Mouse (Mus musculus) thymus, postnatal 25 days (tissue): ENCODE results near the gene Ehd2.

Experiments
- DNase-seq: peaks from one replicate; pipeline ENCODE4 v3.0.0; 2022

Ehd2 gene

DNA sequence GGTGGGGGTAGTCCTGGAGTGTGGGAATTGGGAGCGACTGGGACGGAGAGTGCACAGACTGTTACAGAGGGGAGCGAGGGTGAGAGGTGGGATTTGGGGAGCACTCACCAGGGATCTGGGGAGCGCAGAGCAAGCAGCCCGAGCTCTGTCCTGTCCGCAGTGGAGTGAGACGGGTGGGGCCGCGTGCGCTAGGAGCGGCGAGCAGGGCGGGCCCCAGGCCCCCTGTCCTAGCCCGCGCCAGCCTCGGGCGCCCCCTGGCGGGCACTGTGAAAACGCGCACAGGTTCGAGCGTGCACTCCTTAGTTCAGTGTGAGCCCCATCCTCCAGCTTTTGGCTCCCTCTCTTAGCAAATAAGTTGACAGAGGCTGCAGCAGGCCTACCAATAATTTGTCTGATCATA is at the start of gene Ehd2:
Gene Ehd2 (minus strand): TSS at position 256 of the 400 bp plus-strand sequence.
- peak; percentile 57 for DNase-seq

- no peak for DNase-seq
Observed at GRCm38 (mm10) chr7:16015384-16015783, 48.0 kb upstream of the Ehd2 start.

DNA sequence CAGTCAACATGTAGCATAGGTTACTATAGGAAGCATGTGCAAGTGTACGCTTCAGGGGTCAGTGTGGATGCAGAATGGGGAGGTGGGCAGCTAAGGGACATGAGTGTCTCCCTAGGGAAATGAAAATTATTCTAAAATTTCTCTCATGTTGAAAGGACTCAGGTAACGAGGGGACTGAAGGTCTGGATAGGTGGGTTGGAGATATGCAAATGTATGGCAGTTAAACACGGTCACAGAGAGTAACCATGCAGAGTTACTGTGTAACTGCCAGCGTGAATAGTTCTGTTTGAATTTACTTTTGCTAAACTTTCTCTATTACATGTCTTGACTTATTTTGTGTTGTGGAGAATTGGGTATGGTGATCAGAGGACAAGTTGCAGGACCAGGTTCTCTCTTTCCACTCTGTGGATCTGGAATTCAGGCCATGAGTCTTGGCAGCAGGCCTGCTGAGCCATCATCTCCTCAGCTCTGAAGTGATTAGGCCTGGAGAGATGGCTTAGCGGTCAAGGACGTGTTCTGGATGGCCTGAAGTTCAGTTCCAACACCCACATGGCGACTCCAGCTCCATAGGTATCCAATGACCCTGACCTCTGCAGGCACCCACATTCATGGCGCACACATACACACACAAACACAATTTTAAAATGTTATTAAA is 47.3 kb upstream of the Ehd2 start:
- no peak for DNase-seq

DNA sequence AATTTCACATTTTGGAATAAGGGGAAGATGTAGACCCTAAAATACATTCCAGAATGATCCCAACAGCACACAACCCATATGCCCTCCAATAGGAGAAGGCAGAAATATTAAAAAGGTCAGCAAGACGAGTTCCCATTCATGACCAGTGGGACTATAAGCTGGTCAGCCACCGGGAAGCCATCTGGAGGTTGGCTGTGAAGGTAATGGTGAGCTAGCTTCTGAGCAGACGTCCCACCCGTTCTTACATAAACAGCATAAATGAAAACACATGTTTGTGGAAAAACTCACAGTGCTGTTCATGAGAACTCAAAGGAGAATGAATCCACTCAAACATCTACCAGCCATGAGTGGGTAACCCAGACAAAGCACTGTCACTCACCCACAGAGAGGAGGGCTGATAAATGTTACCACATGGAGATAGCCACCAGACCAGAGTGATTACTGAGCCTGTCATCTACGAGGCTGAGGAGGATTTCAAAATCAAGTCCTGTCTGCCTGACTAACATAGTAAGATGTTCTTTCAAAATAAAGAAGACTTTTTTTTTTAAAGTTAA is 46.4 kb upstream of the Ehd2 start:
- DNase-seq, result no peak

DNA sequence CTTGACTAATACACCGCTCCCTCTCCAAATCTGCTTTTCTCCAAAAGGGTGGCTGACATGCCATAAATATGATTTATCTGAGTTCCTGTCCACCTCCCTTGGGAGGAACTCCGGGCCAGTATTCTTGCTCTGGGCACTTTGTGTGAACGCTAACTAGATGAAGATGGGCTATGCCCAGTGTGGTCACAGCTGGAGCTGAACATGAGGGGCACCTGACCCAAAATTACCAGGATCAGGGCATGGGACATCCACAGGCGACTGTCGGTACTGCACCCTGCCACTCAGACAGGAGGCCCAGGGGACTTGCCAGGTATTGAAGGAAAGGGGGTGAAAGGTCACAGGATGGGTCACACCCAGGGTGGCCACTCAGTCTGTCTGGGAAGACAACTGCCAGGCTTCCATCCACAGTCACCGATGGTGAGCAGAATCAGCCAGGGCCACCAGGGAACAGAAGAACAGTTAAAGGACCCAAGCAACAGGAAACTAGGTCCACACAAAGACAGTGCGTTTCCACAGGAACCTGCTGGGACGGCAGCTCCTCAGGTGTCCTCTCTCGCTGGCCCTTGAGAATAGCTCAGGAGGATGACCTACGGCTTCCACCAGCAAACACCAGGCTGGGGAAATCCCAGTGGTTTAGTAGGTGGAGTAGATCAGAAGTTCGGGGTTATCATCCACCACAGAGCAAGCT is 45.4 kb upstream of the Ehd2 start:
- peak; percentile 49 for DNase-seq

GRCm38 (mm10) chr7:16011418-16012085 is 44.2 kb upstream of the Ehd2 start:
- peak; percentile 18 for DNase-seq

- no peak for DNase-seq
Observed at GRCm38 (mm10) chr7:16010649-16011048, 43.3 kb upstream of the Ehd2 start.

DNA sequence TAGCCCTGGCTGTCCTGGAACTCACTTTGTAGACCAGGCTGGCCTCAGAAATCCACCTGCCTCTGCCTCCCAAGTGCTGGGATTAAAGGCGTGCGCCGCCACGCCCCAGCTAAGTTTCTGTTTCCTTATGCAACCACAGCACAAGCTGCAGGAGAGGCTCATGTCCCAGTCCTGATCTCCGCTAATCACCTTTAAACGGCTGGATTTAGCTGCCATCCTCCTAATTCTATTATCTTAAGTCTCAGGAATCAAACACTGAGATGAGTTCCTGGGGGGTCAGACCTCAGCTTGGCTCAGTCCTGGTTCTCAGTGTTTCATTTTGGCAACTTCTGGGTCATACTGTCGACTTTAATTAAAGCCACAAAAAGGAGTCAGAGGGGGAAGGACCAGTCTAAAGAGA is 42.3 kb upstream of the Ehd2 start:
- DNase-seq, result no peak

GRCm38 (mm10) chr7:16005020-16005419 is 37.7 kb upstream of the Ehd2 start:
- DNase-seq, result no peak

DNA sequence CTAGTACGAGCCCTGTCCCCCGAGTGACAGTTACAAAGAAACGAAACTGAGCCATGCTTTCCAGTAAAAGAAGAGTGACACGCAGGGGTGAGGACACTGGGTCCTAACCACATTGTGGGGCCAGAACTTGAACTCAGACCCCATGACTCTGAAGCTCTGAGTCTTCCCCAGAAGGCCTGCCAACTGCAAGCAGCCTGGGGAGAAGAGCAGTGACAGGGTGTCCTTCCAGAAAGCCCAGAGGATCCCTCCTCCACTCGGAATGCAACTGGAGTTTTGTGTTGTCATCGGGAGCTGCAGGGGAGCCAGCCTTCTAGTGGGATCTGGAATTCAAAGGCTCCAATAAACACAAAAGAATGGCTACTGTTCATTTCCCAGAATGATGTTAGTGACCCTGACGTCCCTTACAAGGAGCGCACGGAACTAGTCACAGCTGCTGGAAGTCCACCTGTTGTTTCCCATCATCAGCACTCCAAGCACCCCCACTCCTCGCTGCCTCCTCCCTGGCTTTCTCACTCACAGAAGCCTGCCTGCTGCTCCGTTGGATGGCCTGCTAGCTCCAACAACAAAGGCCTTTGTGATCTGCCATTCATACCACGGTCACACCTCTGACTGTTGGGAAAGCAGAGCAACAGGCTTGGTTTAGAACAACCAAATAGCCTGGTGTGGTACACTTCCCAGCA is 37.0 kb upstream of the Ehd2 start:
- no peak for DNase-seq

DNA sequence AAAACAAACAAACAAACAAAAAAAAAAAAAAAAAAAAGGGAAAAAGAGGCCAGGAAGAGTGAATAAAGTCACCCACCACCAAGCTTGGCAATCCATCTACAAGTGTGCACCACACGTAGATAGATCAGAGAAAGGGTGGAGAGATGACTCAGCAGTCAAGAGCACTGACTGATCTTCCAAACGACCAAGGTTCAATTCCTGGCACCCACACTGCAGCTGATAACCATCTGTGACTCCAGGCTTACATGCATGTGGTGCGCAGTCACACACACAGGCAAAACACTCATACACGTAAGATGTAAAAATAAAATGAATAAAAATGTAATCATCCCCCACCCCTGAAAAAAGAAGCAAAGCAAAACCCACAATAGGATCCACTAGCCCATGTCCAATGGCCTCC is 35.7 kb upstream of the Ehd2 start:
- DNase-seq, result no peak

DNA sequence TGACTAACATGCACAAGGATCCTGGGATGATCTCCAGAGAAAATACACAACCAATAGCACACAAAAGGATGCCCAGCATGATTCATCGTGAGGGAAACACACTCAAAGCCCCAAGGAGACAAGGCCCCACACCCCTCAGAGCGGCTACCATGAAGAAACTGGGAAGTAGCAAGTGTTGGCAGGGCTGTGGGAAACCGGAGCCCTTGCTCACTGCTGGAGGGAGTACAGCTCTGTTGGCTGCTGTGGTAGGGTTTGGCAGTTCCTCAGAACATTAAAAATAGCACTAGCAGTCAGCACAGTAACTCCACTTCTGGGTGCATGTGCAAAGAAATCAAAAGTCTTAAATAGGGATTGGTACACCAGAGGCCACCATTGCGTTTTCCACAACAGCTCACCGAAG is 34.8 kb upstream of the Ehd2 start:
- peak; percentile 30 for DNase-seq

- DNase-seq, result no peak
Observed at GRCm38 (mm10) chr7:16001691-16002090, 34.3 kb upstream of the Ehd2 start.

DNA sequence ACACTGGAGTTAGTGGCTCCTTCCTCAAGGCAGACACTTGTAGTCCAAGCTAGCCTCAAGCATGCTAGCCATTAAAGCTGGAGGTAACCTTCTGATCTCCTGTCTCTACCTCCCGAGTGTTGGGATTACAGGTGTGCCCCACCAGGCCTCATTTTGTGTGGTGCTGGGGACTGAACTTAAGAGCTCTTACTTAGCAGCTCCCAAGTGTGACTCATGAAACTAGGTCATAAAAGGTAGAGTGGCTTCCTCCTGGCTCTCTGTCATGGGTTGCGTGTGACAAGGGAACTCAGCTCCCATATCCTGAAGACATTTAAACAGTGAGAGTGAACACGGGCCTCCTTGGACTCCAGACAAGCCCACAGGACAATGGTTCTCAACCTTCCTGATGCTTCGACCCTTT is 26.4 kb upstream of the Ehd2 start:
- no peak for DNase-seq

- DNase-seq, result no peak
Observed at GRCm38 (mm10) chr7:15993152-15993551, 25.8 kb upstream of the Ehd2 start.

DNA sequence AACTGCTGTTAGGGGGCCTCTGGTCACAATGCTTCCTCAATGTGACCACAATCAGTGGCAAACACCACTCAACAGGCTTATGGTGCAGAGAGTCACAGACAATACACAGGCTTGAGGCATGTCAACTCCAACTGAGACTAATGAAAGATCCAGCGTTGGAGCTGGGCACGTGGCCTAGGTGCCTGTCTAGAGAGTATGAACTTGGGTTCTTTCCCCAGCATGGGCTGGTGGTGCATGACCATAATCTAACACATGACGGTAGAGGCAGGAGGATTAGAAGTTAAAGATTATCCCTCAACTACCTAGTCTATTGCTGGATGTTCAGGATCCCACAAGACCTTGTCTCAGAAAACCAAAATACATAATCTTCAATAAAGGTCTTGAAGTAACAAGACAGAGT is 24.4 kb upstream of the Ehd2 start:
- DNase-seq, result no peak

- DNase-seq, result no peak
Observed at GRCm38 (mm10) chr7:15987661-15988356, 20.4 kb upstream of the Ehd2 start.

- peak; percentile 45 for DNase-seq
Observed at GRCm38 (mm10) chr7:15982729-15983407, 15.5 kb upstream of the Ehd2 start.

DNA sequence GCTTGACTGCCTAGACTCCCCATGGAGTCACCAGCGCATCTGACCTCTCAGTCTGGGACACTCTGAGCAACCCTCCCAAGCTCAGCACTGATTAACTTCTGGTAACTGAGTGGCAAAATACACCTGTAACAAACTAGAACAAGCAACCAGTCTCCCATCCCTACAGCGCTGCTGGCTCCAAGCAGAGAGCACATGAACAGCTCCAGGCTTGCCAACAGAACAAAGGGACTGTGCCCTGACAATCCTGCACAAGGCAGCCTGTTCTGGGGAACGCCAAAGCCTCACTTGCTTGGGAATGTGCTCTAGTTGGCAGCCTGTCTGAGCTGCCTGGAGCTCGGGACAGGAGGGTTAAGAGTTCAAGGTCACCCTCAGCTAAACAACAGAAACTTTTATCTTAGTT is 14.2 kb upstream of the Ehd2 start:
- DNase-seq, result no peak

GRCm38 (mm10) chr7:15980246-15980645 is 12.9 kb upstream of the Ehd2 start:
- no peak for DNase-seq

DNA sequence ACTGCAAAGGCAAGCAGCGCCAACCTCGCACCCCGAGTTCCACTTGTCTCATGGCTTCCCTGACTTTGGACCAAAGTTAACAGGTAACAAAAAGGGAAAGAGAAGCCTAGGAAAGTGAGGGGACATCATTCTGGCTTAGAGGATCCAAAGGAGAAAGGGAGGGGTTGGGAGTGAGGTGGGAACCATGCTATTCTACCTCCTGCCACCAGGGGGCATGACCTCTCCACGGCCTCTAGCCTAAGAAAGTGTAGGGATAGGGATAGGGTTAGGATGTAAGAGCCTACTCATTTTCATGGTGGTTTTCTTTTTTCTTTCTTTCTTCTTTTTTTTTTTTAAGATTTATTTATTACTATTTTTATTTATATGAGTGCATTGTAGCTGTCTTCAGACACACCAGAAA is 8.5 kb upstream of the Ehd2 start:
- peak; percentile 47 for DNase-seq

GRCm38 (mm10) chr7:15975451-15975850 is 8.1 kb upstream of the Ehd2 start:
- DNase-seq, result no peak
